In genomic region chr13:39664548-39664947, GRCm38 (mm10) we compare ENCODE assay signal across 26 mouse cellular contexts.
"Had no signal": no experiment of that assay in that cellular context is flagged by ENCODE, and none has a peak within 500 bp of the region (broad histone marks: within the 10 kb centered on the region; RNA-seq: fewer than 3 reads in every experiment).

No protein-coding gene starts in this region.

- ATAC-seq: forebrain, embryonic 13.5 days; forebrain, embryonic 14.5 days; forebrain, embryonic 15.5 days; forebrain, embryonic 16.5 days; forebrain, postnatal 0 days had no signal

- H3K9ac ChIP-seq: embryonic facial prominence, embryonic 12.5 days; embryonic facial prominence, embryonic 13.5 days; embryonic facial prominence, embryonic 15.5 days; forebrain, embryonic 12.5 days; forebrain, embryonic 13.5 days; forebrain, embryonic 15.5 days; forebrain, postnatal 0 days had no signal

- DNase-seq: cerebellum, adult 9-10 months; cerebellum, adult 9-11 months; cerebellum, postnatal 10 days; cerebellum, postnatal 14 days; cerebellum, postnatal 25 days; cerebellum, postnatal 36 days; embryo, embryonic 11 days; forebrain, postnatal 0 days; gastrocnemius, adult 2 months; gastrocnemius, postnatal 10 days; gastrocnemius, postnatal 14 days; gastrocnemius, postnatal 25 days; gastrocnemius, postnatal 36 days; heart, adult 11 months; heart, adult 18-20 months; heart, adult 2 months had no signal

- H3K4me3 ChIP-seq: embryonic facial prominence, embryonic 12.5 days; embryonic facial prominence, embryonic 13.5 days; embryonic facial prominence, embryonic 15.5 days; erythroblast, embryonic 14.5 days; forebrain, embryonic 10.5 days; forebrain, embryonic 12.5 days; forebrain, embryonic 13.5 days; forebrain, embryonic 15.5 days; gastrocnemius, adult 2 months; heart, adult 2 months had no signal

- H3K36me3 ChIP-seq: embryonic facial prominence, embryonic 12.5 days; embryonic facial prominence, embryonic 13.5 days; embryonic facial prominence, embryonic 15.5 days; forebrain, embryonic 10.5 days; forebrain, embryonic 12.5 days; forebrain, embryonic 15.5 days had no signal

- H3K27ac ChIP-seq: embryonic facial prominence, embryonic 12.5 days; embryonic facial prominence, embryonic 13.5 days; embryonic facial prominence, embryonic 15.5 days; forebrain, embryonic 10.5 days; forebrain, embryonic 12.5 days; forebrain, embryonic 13.5 days; forebrain, embryonic 15.5 days; gastrocnemius, adult 2 months; heart, adult 2 months had no signal

- H3K4me1 ChIP-seq: embryonic facial prominence, embryonic 15.5 days; forebrain, embryonic 10.5 days; forebrain, embryonic 12.5 days; forebrain, embryonic 13.5 days; forebrain, embryonic 15.5 days had no signal

- H3K9me3 ChIP-seq: embryonic facial prominence, embryonic 12.5 days; embryonic facial prominence, embryonic 13.5 days; embryonic facial prominence, embryonic 15.5 days; forebrain, embryonic 10.5 days; forebrain, embryonic 12.5 days; forebrain, embryonic 13.5 days; forebrain, embryonic 15.5 days had no signal

- H3K27me3 ChIP-seq: embryonic facial prominence, embryonic 12.5 days; forebrain, embryonic 12.5 days; forebrain, embryonic 13.5 days; forebrain, embryonic 15.5 days had no signal

- H3K4me2 ChIP-seq: embryonic facial prominence, embryonic 12.5 days; embryonic facial prominence, embryonic 13.5 days; embryonic facial prominence, embryonic 15.5 days; forebrain, embryonic 12.5 days; forebrain, embryonic 13.5 days; forebrain, embryonic 15.5 days had no signal
